10 mouse cellular contexts compared by ENCODE assay signal in the genomic region with DNA sequence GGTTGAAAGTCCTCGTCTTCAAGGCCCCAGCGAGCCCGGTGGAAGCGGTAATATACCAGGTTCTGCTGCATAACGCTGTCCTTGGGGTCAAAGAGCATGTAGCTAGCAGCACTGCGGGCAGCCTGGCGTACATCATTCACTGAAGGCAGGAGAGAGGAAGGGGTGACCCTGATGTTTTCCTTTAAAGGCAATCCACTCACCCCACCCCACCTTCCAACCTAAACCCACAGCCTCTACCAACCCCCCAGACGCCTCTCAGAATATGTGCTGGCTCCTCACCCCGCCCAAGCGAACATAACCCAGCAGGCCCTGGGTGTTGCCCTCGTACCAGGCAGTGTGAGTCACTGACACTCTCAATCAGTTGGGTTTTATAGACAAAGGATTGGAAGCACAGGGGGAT. TPM values are rescaled to one million over a fixed set of nuclear protein-coding genes. Genes with fewer than 3 reads are reported as not detected.
DNase-seq lines count a peak whose midpoint lies in the region; ATAC-seq and TF ChIP-seq lines count a peak whose summit lies in the region.
"Had no signal": no experiment of that assay in that cellular context is flagged by ENCODE, and none has a peak within 500 bp of the region (broad histone marks: within the 10 kb centered on the region; RNA-seq: fewer than 3 reads in every experiment).

No protein-coding gene starts in this region.

- no peak overlapping the region for H3K4me2 ChIP-seq in hindbrain, postnatal 0 days (ENCODE audit: low read depth, low read length)
- H3K4me2 ChIP-seq in intestine, embryonic 14.5 days (ENCODE audit: low read length): peak overlapping the region; percentile 63

- H3K36me3 ChIP-seq in hindbrain, embryonic 10.5 days: peaks cover 29% of the 10 kb centered on the region
- no peaks in the 10 kb centered on the region; the same call in 1 of the 2 replicates for H3K36me3 ChIP-seq in hindbrain, postnatal 0 days (ENCODE audit: insufficient read depth, low read length)
- peaks cover 19% of the 10 kb centered on the region for H3K36me3 ChIP-seq in intestine, embryonic 14.5 days (ENCODE audit: control insufficient read depth, insufficient read depth, low read length)

- H3K9me3 ChIP-seq in hindbrain, embryonic 10.5 days: no peaks in the 10 kb centered on the region
- no peaks in the 10 kb centered on the region for H3K9me3 ChIP-seq in hindbrain, postnatal 0 days (ENCODE audit: low read length)
- no peaks in the 10 kb centered on the region for H3K9me3 ChIP-seq in intestine, embryonic 14.5 days (ENCODE audit: control insufficient read depth, low read length)

- H3K27me3 ChIP-seq in hindbrain, embryonic 10.5 days (ENCODE audit: insufficient read depth, poor library complexity, severe bottlenecking): peaks cover 28% of the 10 kb centered on the region
- no peaks in the 10 kb centered on the region for H3K27me3 ChIP-seq in hindbrain, postnatal 0 days (ENCODE audit: insufficient read depth, low read length)
- no peaks in the 10 kb centered on the region for H3K27me3 ChIP-seq in intestine, embryonic 14.5 days (replicated peaks; ENCODE audit: control insufficient read depth, insufficient read depth, low read length)

- no peak for TF ChIP-seq CTCF in hindbrain, postnatal 0 days (IDR thresholded peaks at IDR 0.05; ENCODE audit: low read depth)

- H3K9ac ChIP-seq in hindbrain, postnatal 0 days (replicated peaks; ENCODE audit: low read length): no peak overlapping the region
- H3K9ac ChIP-seq in intestine, embryonic 14.5 days (ENCODE audit: low read length): peak overlapping the region; percentile 20; the same call in 1 of the 2 replicates

- no peak for ATAC-seq in hindbrain, postnatal 0 days
- no peak for ATAC-seq in intestine, embryonic 14.5 days (replicated peaks; ENCODE audit: low FRiP score, low TSS enrichment, low read depth)
- no peak for ATAC-seq in erythroblast, adult 5-6 weeks (replicated peaks; ENCODE audit: low FRiP score, poor library complexity, severe bottlenecking)

- WGBS in hindbrain, embryonic 10.5 days: 86% methylated on average over 11 of the region's 11 CpGs
- WGBS in hindbrain, postnatal 0 days: 89% methylated on average over 11 of the region's 11 CpGs
- WGBS in intestine, embryonic 14.5 days: 33% methylated on average over 11 of the region's 11 CpGs

- no peak for DNase-seq in hindbrain, embryonic 10.5 days (ENCODE audit: low spot score)
- DNase-seq in hindbrain, postnatal 0 days (ENCODE audit: low spot score): no peak
- peak; percentile 18 for DNase-seq in thymus, postnatal 0 days (ENCODE audit: low spot score)
- no peak for DNase-seq in thymus, postnatal 25 days
- DNase-seq in intestine, embryonic 14.5 days (ENCODE audit: low spot score): no peak
- no peak for DNase-seq in gastrocnemius, postnatal 25 days
- DNase-seq: gastrocnemius, postnatal 10 days; kidney, adult 2 months had no signal

- H3K4me3 ChIP-seq in hindbrain, embryonic 10.5 days: no peak overlapping the region; the same call in 1 of the 2 replicates
- H3K4me3 ChIP-seq in hindbrain, postnatal 0 days (ENCODE audit: low read length): no peak overlapping the region
- H3K4me3 ChIP-seq in intestine, embryonic 14.5 days (ENCODE audit: low read depth, low read length): no peak overlapping the region

- H3K4me1 ChIP-seq in hindbrain, embryonic 10.5 days (replicated peaks): peaks cover 51% of the 10 kb centered on the region
- peaks cover 14% of the 10 kb centered on the region for H3K4me1 ChIP-seq in hindbrain, postnatal 0 days (ENCODE audit: insufficient read depth, low read length)
- H3K4me1 ChIP-seq in intestine, embryonic 14.5 days (replicated peaks; ENCODE audit: control insufficient read depth, insufficient read depth, low read length): peaks cover 34% of the 10 kb centered on the region

- peak overlapping the region; percentile 40; the same call in 1 of the 2 replicates for H3K27ac ChIP-seq in hindbrain, embryonic 10.5 days
- no peak overlapping the region for H3K27ac ChIP-seq in hindbrain, postnatal 0 days
- peak overlapping the region; percentile 47; the same call in 1 of the 2 replicates for H3K27ac ChIP-seq in intestine, embryonic 14.5 days (ENCODE audit: low read depth)

RNA-seq across cellular contexts. Expression of a gene that starts 2.9 kb away (rescaled TPM):
- 27.0 and 27.8 TPM in 2 replicates for polyA plus RNA-seq in hindbrain, embryonic 10.5 days (2016; fragmentation: Nextera tagmentation; extraction: Ambion mirVana)
- total RNA-seq in hindbrain, postnatal 0 days (2014; rRNA removed): 23.9 and 28.2 TPM in 2 replicates
- polyA plus RNA-seq in hindbrain, postnatal 0 days (2015; fragmentation: Nextera tagmentation; extraction: Ambion mirVana): 20.7 and 22.0 TPM in 2 replicates
- 14.8 and 15.3 TPM in 2 replicates for polyA plus RNA-seq in thymus, postnatal 0 days (2015; fragmentation: Nextera tagmentation; extraction: Ambion mirVana)
- polyA plus RNA-seq in intestine, embryonic 14.5 days (2014; fragmentation: Nextera tagmentation; extraction: Ambion mirVana): 54.8 and 55.3 TPM in 2 replicates
- total RNA-seq in erythroblast, adult 5-6 weeks (2015; ENCODE audit: low replicate concordance): not detected in 2 replicates
- not detected in 2 replicates for total RNA-seq in erythroblast, adult 5-6 weeks (2017; ENCODE audit: low replicate concordance)
- 1 to 10 TPM; 4.3 to 5.1 TPM for total RNA-seq in gastrocnemius, postnatal 25 days (2021)

RNA-seq across cellular contexts. Expression of a gene that starts 3.8 kb away (rescaled TPM):
- polyA plus RNA-seq in hindbrain, embryonic 10.5 days (2016; fragmentation: Nextera tagmentation; extraction: Ambion mirVana): 51.0 and 52.0 TPM in 2 replicates
- 34.6 and 41.1 TPM in 2 replicates for total RNA-seq in hindbrain, postnatal 0 days (2014; rRNA removed)
- polyA plus RNA-seq in hindbrain, postnatal 0 days (2015; fragmentation: Nextera tagmentation; extraction: Ambion mirVana): 27.0 and 27.4 TPM in 2 replicates
- 12.2 and 16.4 TPM in 2 replicates for polyA plus RNA-seq in thymus, postnatal 0 days (2015; fragmentation: Nextera tagmentation; extraction: Ambion mirVana)
- polyA plus RNA-seq in intestine, embryonic 14.5 days (2014; fragmentation: Nextera tagmentation; extraction: Ambion mirVana): 86.2 and 89.7 TPM in 2 replicates
- total RNA-seq in erythroblast, adult 5-6 weeks (2015; ENCODE audit: low replicate concordance): not detected in 2 replicates
- not detected in 2 replicates for total RNA-seq in erythroblast, adult 5-6 weeks (2017; ENCODE audit: low replicate concordance)
- 1 to 10 TPM; 7.5 to 10.0 TPM for total RNA-seq in gastrocnemius, postnatal 25 days (2021)
- total RNA-seq: megakaryocyte-erythroid progenitor cell, adult 5-6 weeks had no signal

RNA-seq across cellular contexts. Expression of a gene that starts 14.2 kb away (rescaled TPM):
- 45.0 and 53.6 TPM in 2 replicates for polyA plus RNA-seq in hindbrain, embryonic 10.5 days (2016; fragmentation: Nextera tagmentation; extraction: Ambion mirVana)
- total RNA-seq in hindbrain, postnatal 0 days (2014; rRNA removed): 105 and 119 TPM in 2 replicates
- 42.7 and 49.8 TPM in 2 replicates for polyA plus RNA-seq in hindbrain, postnatal 0 days (2015; fragmentation: Nextera tagmentation; extraction: Ambion mirVana)
- polyA plus RNA-seq in thymus, postnatal 0 days (2015; fragmentation: Nextera tagmentation; extraction: Ambion mirVana): 94.2 and 95.3 TPM in 2 replicates
- 93.4 and 106 TPM in 2 replicates for polyA plus RNA-seq in intestine, embryonic 14.5 days (2014; fragmentation: Nextera tagmentation; extraction: Ambion mirVana)
- 1.5 and 2.3 TPM in 2 replicates for total RNA-seq in erythroblast, adult 5-6 weeks (2015; ENCODE audit: low replicate concordance)
- 0.28 and 1.8 TPM in 2 replicates for total RNA-seq in erythroblast, adult 5-6 weeks (2017; ENCODE audit: low replicate concordance)
- 10 to 100 TPM; 72.0 to 79.8 TPM for total RNA-seq in gastrocnemius, postnatal 25 days (2021)

RNA-seq across cellular contexts. Expression of a gene that starts 29.9 kb away (rescaled TPM):
- 115 and 121 TPM in 2 replicates for polyA plus RNA-seq in hindbrain, embryonic 10.5 days (2016; fragmentation: Nextera tagmentation; extraction: Ambion mirVana)
- total RNA-seq in hindbrain, postnatal 0 days (2014; rRNA removed): 59.2 and 61.7 TPM in 2 replicates
- 106 and 108 TPM in 2 replicates for polyA plus RNA-seq in hindbrain, postnatal 0 days (2015; fragmentation: Nextera tagmentation; extraction: Ambion mirVana)
- 147 TPM in 2 replicates for polyA plus RNA-seq in thymus, postnatal 0 days (2015; fragmentation: Nextera tagmentation; extraction: Ambion mirVana)
- 117 and 126 TPM in 2 replicates for polyA plus RNA-seq in intestine, embryonic 14.5 days (2014; fragmentation: Nextera tagmentation; extraction: Ambion mirVana)
- 2.1 and 10.0 TPM in 2 replicates for total RNA-seq in erythroblast, adult 5-6 weeks (2015; ENCODE audit: low replicate concordance)
- total RNA-seq in erythroblast, adult 5-6 weeks (2017; ENCODE audit: low replicate concordance): 1.7 and 6.3 TPM in 2 replicates
- total RNA-seq in gastrocnemius, postnatal 25 days (2021): 1 to 10 TPM; 8.2 to 8.5 TPM

RNA-seq across cellular contexts. Expression of a gene that starts 30.0 kb away (rescaled TPM):
- polyA plus RNA-seq in hindbrain, embryonic 10.5 days (2016; fragmentation: Nextera tagmentation; extraction: Ambion mirVana): 0.58 and 0.63 TPM in 2 replicates
- 0.40 and 0.42 TPM in 2 replicates for total RNA-seq in hindbrain, postnatal 0 days (2014; rRNA removed)
- polyA plus RNA-seq in hindbrain, postnatal 0 days (2015; fragmentation: Nextera tagmentation; extraction: Ambion mirVana): 0.39 and 0.84 TPM in 2 replicates
- polyA plus RNA-seq in thymus, postnatal 0 days (2015; fragmentation: Nextera tagmentation; extraction: Ambion mirVana): 0.39 and 0.55 TPM in 2 replicates
- 0.23 and 0.61 TPM in 2 replicates for polyA plus RNA-seq in intestine, embryonic 14.5 days (2014; fragmentation: Nextera tagmentation; extraction: Ambion mirVana)
- not detected in 2 replicates for total RNA-seq in erythroblast, adult 5-6 weeks (2015; ENCODE audit: low replicate concordance)
- not detected in 2 replicates for total RNA-seq in erythroblast, adult 5-6 weeks (2017; ENCODE audit: low replicate concordance)
- total RNA-seq in gastrocnemius, postnatal 25 days (2021): under 1 TPM; 0.43 to 0.49 TPM
- total RNA-seq: megakaryocyte-erythroid progenitor cell, adult 5-6 weeks had no signal
